Mouse (Mus musculus) ES-Bruce4 (cell line): Measurements from ENCODE around the gene Mlh1. TPM values are rescaled to one million over a fixed set of nuclear protein-coding genes. Genes with fewer than 3 reads are reported as not detected.
A peak's percentile ranks its signal among the peaks of the same experiment; 100 is the strongest.

ENCODE experiments used
- H3K27ac ChIP-seq: 2 replicates; pipeline ENCODE4 v1.5.1; 2012; ENCODE audit warnings: low read length, inconsistent platforms; ENCODE audit not compliant: insufficient read depth
- H3K27me3 ChIP-seq: 2 replicates; pipeline ENCODE4 v1.6.1; 2012; ENCODE audit warnings: mild to moderate bottlenecking, low read length, inconsistent platforms; ENCODE audit not compliant: control insufficient read depth, poor library complexity, insufficient read depth, severe bottlenecking
- H3K36me3 ChIP-seq: 2 replicates; pipeline ENCODE4 v1.6.1; 2012; ENCODE audit warnings: inconsistent platforms, mild to moderate bottlenecking, low read length, moderate library complexity; ENCODE audit not compliant: control insufficient read depth, poor library complexity, insufficient read depth, severe bottlenecking
- H3K4me1 ChIP-seq: one replicate; pipeline ENCODE4 v1.8.1; 2011; ENCODE audit warnings: low read length; ENCODE audit not compliant: control insufficient read depth, insufficient read depth
- H3K4me3 ChIP-seq: 2 replicates; pipeline ENCODE4 v1.5.1; 2011; ENCODE audit warnings: low read depth, mild to moderate bottlenecking, low read length
- H3K9ac ChIP-seq: 2 replicates; pipeline ENCODE4 v1.6.1; 2012; ENCODE audit warnings: low read depth, mild to moderate bottlenecking, inconsistent platforms; ENCODE audit not compliant: poor library complexity, severe bottlenecking
- H3K9me3 ChIP-seq: replicated peaks from 2 replicates; pipeline ENCODE4 v1.6.1; 2012; ENCODE audit warnings: mild to moderate bottlenecking, low read length, inconsistent platforms; ENCODE audit not compliant: control insufficient read depth, poor library complexity, insufficient read depth, severe bottlenecking
- CTCF ChIP-seq: IDR thresholded peaks from one replicate; pipeline ENCODE4 v1.8.1; 2011; ENCODE audit warnings: low read depth, low read length
- EP300 ChIP-seq: IDR thresholded peaks from 2 replicates; pipeline ENCODE4 v1.6.1; 2011; ENCODE audit warnings: low read depth, low read length; ENCODE audit not compliant: insufficient read depth
- POLR2A ChIP-seq: IDR thresholded peaks from one replicate; pipeline ENCODE4 v1.8.1; 2011; ENCODE audit warnings: low read length; ENCODE audit not compliant: insufficient read depth
- polyA plus RNA-seq: library from polyadenylated mRNA; stranded (reverse); fragments of >200 nt; gene quantifications from 2 replicates; pipeline ENCODE4 v1.2.4, GENCODE M21; 2011; ENCODE audit warnings: low read depth; ENCODE audit not compliant: missing spikeins, insufficient read depth, insufficient read length

Mlh1 gene
- polyA plus RNA-seq, 1 experiment: 73.9 TPM

GRCm38 (mm10) chr9:111239821-111240220, 31.8 kb downstream of the Mlh1 start:
- H3K27ac ChIP-seq: no peak overlapping the region
- H3K9me3 ChIP-seq: no peaks in the 10 kb centered on the region
- no peak overlapping the region for H3K9ac ChIP-seq
- peaks cover 4% of the 10 kb centered on the region for H3K4me1 ChIP-seq
- H3K4me3 ChIP-seq: no peak overlapping the region
- H3K27me3 ChIP-seq: no peaks in the 10 kb centered on the region
- TF ChIP-seq EP300 (no peak), CTCF (no peak), POLR2A (no peak)
- peaks cover 42% of the 10 kb centered on the region for H3K36me3 ChIP-seq

- H3K4me3 ChIP-seq: no peak overlapping the region
- H3K36me3 ChIP-seq: peaks cover 51% of the 10 kb centered on the region
- no peaks in the 10 kb centered on the region for H3K4me1 ChIP-seq
- no peaks in the 10 kb centered on the region for H3K27me3 ChIP-seq
- TF ChIP-seq EP300: no peak
- TF ChIP-seq CTCF: no peak
- TF ChIP-seq POLR2A: no peak
- H3K27ac ChIP-seq: no peak overlapping the region
- no peak overlapping the region for H3K9ac ChIP-seq
- no peaks in the 10 kb centered on the region for H3K9me3 ChIP-seq
These were observed 33.9 kb downstream of the Mlh1 start for GRCm38 (mm10) chr9:111237726-111238125.

GRCm38 (mm10) chr9:111234701-111235100, 36.9 kb downstream of the Mlh1 start:
- H3K4me1 ChIP-seq: no peaks in the 10 kb centered on the region
- H3K27ac ChIP-seq: no peak overlapping the region
- H3K4me3 ChIP-seq: no peak overlapping the region
- H3K9ac ChIP-seq: no peak overlapping the region
- TF ChIP-seq CTCF (peak; percentile 78), EP300 (no peak)
- peaks cover 44% of the 10 kb centered on the region for H3K36me3 ChIP-seq
- H3K27me3 ChIP-seq: no peaks in the 10 kb centered on the region
- H3K9me3 ChIP-seq: no peaks in the 10 kb centered on the region

- no peak overlapping the region for H3K9ac ChIP-seq
These were observed 43.1 kb downstream of the Mlh1 start for GRCm38 (mm10) chr9:111228446-111228845.

GRCm38 (mm10) chr9:111223406-111223805, 48.2 kb downstream of the Mlh1 start:
- Histone ChIP-seq H3K9me3 (no peaks in the 10 kb centered on the region), H3K27ac (no peak overlapping the region), H3K4me3 (no peak overlapping the region), H3K9ac (no peak overlapping the region), H3K36me3 (peaks cover 14% of the 10 kb centered on the region), H3K27me3 (no peaks in the 10 kb centered on the region), H3K4me1 (no peaks in the 10 kb centered on the region)
- TF ChIP-seq CTCF (no peak), EP300 (no peak), POLR2A (no peak)

More at GRCm38 (mm10) chr9:111228446-111228845, 43.1 kb downstream of the Mlh1 start:
- Histone ChIP-seq H3K27ac (no peak overlapping the region), H3K4me1 (no peaks in the 10 kb centered on the region), H3K9me3 (no peaks in the 10 kb centered on the region), H3K36me3 (peaks cover 39% of the 10 kb centered on the region), H3K4me3 (no peak overlapping the region), H3K27me3 (no peaks in the 10 kb centered on the region)
- TF ChIP-seq EP300 (no peak), POLR2A (no peak), CTCF (no peak)

GRCm38 (mm10) chr9:111221580-111221979, 50.0 kb downstream of the Mlh1 start:
- no peak overlapping the region for H3K9ac ChIP-seq
- TF ChIP-seq EP300: no peak
- TF ChIP-seq CTCF: no peak
- TF ChIP-seq POLR2A: no peak

More at GRCm38 (mm10) chr9:111221580-111221979, 50.0 kb downstream of the Mlh1 start:
- H3K36me3 ChIP-seq: peaks cover 8% of the 10 kb centered on the region
- no peak overlapping the region for H3K4me3 ChIP-seq
- H3K27ac ChIP-seq: no peak overlapping the region
- H3K27me3 ChIP-seq: no peaks in the 10 kb centered on the region
- H3K9me3 ChIP-seq: no peaks in the 10 kb centered on the region
- H3K4me1 ChIP-seq: no peaks in the 10 kb centered on the region
